ENCODE assay signal across 22 mouse cellular contexts in the genomic region with DNA sequence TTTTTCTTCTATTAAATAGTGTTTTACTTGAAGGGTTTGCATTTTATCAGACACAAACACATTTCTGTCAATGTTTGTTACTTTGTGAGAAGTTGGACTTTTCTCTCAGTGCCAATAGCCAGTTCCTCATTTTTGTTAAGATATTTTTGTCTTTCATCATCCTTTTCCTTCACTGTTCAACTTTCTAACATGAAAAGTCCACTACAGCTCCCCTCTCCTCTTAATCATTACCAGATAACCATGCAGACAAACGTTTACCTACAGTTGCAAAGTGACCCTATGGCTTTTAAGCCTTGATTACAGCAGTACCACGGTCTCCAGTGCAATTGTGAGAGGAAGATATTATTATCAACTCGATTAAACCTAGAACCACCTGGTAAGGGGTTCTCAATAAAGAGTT. TPM values are rescaled to one million over a fixed set of nuclear protein-coding genes. Genes with fewer than 3 reads are reported as not detected.
"Had no signal": no experiment of that assay in that cellular context is flagged by ENCODE, and none has a peak within 500 bp of the region (broad histone marks: within the 10 kb centered on the region; RNA-seq: fewer than 3 reads in every experiment).

No protein-coding gene starts in this region.

- H3K4me3 ChIP-seq: liver, embryonic 15.5 days; lung, embryonic 15.5 days; myocyte; neural tube, embryonic 12.5 days; stomach, embryonic 15.5 days had no signal

- H3K4me2 ChIP-seq: liver, embryonic 15.5 days; lung, embryonic 15.5 days; midbrain, embryonic 11.5 days; neural tube, embryonic 12.5 days; stomach, embryonic 15.5 days had no signal

- H3K36me3 ChIP-seq: liver, embryonic 15.5 days; lung, embryonic 15.5 days; neural tube, embryonic 12.5 days; stomach, embryonic 15.5 days had no signal

- H3K27me3 ChIP-seq: liver, embryonic 15.5 days; lung, embryonic 15.5 days; neural tube, embryonic 12.5 days; stomach, embryonic 15.5 days had no signal

- H3K4me1 ChIP-seq: liver, embryonic 15.5 days; lung, embryonic 15.5 days; neural tube, embryonic 12.5 days; stomach, embryonic 15.5 days had no signal

- H3K27ac ChIP-seq: liver, embryonic 15.5 days; lung, embryonic 15.5 days; macrophage; neural tube, embryonic 12.5 days; stomach, embryonic 15.5 days; stomach, postnatal 0 days had no signal

- ATAC-seq: liver, postnatal 0 days; lung, postnatal 0 days; midbrain, embryonic 16.5 days had no signal

- DNase-seq: liver, postnatal 0 days; lung, adult 2 months; lung, postnatal 14 days; lung, postnatal 36 days; midbrain, embryonic 14.5 days; right cerebral cortex, postnatal 14 days; thymus, adult 2 months; thymus, postnatal 36 days had no signal

- H3K9me3 ChIP-seq: liver, embryonic 15.5 days; lung, embryonic 15.5 days; neural tube, embryonic 12.5 days; stomach, embryonic 15.5 days had no signal

- H3K9ac ChIP-seq: liver, embryonic 15.5 days; liver, postnatal 0 days; lung, embryonic 15.5 days; neural tube, embryonic 12.5 days; stomach, embryonic 15.5 days had no signal

RNA-seq across cellular contexts. Expression of a gene that starts 8.0 kb away (rescaled TPM):
- total RNA-seq: megakaryocyte, adult 5-6 weeks; neutrophil, adult 5-6 weeks had no signal
- polyA plus RNA-seq: liver, embryonic 15.5 days; liver, postnatal 0 days; lung, adult 2 months; lung, embryonic 15.5 days; lung, postnatal 0 days; macrophage; midbrain, embryonic 11.5 days; midbrain, embryonic 14.5 days; midbrain, embryonic 16.5 days; neural tube, embryonic 12.5 days; neural tube, embryonic 14.5 days; spleen, adult 2 months; stomach, embryonic 15.5 days; stomach, postnatal 0 days; thymus, adult 2 months had no signal

RNA-seq across cellular contexts. Expression of a gene that starts 25.8 kb away (rescaled TPM):
- total RNA-seq: megakaryocyte, adult 5-6 weeks had no signal
- polyA plus RNA-seq: macrophage; neural tube, embryonic 14.5 days had no signal
